Mouse (Mus musculus) forebrain, embryonic 11.5 days (tissue): ENCODE results near the gene Cit. TPM values are rescaled to one million over a fixed set of nuclear protein-coding genes. Genes with fewer than 3 reads are reported as not detected.

Experiments used
- ATAC-seq: fragments of 200-750 bp; cut with Nextera tagmentation; replicated peaks from 2 replicates; pipeline ENCODE4 v1.8.0; 2017; ENCODE audit warnings: moderate TSS enrichment; ENCODE audit not compliant: low FRiP score
- DNase-seq: peaks from one replicate; pipeline ENCODE4 v3.0.0-alpha.2; 2017; ENCODE audit warnings: low spot score
- H3K27ac ChIP-seq: fragments of 300-500 bp; sonication (generic); 2 replicates; pipeline ENCODE4 v1.5.1; 2014; ENCODE audit warnings: low read depth, low read length
- H3K27me3 ChIP-seq: fragments of 300-500 bp; sonication (generic); 2 replicates; pipeline ENCODE4 v1.6.1; 2014; ENCODE audit warnings: mild to moderate bottlenecking, low read length, mixed read lengths; ENCODE audit not compliant: control insufficient read depth, insufficient read depth
- H3K36me3 ChIP-seq: fragments of 300-500 bp; sonication (generic); 2 replicates; pipeline ENCODE4 v1.6.1; 2014; ENCODE audit warnings: mild to moderate bottlenecking, low read length, moderate library complexity, mixed read lengths; ENCODE audit not compliant: control insufficient read depth, insufficient read depth
- H3K4me1 ChIP-seq: fragments of 300-500 bp; sonication (generic); replicated peaks from 2 replicates; pipeline ENCODE4 v1.6.1; 2014; ENCODE audit warnings: low read length, mixed read lengths; ENCODE audit not compliant: control insufficient read depth, insufficient read depth
- H3K4me2 ChIP-seq: fragments of 300-500 bp; sonication (generic); 2 replicates; pipeline ENCODE4 v1.6.1; 2014; ENCODE audit warnings: low read depth, mild to moderate bottlenecking, low read length, moderate library complexity, mixed read lengths; ENCODE audit not compliant: severe bottlenecking
- H3K4me3 ChIP-seq: fragments of 300-500 bp; sonication (generic); 2 replicates; pipeline ENCODE4 v1.5.1; 2014; ENCODE audit warnings: low read depth, low read length
- H3K9ac ChIP-seq: fragments of 300-500 bp; sonication (generic); 2 replicates; pipeline ENCODE4 v1.6.1; 2014; ENCODE audit warnings: low read length
- H3K9me3 ChIP-seq: fragments of 300-500 bp; sonication (generic); 2 replicates; pipeline ENCODE4 v1.6.1; 2016; ENCODE audit warnings: low read length, mixed read lengths; ENCODE audit not compliant: control insufficient read depth
- WGBS: fragments of 180-500 bp; shearing (Covaris S2); extraction: QIAGEN DNeasy Blood & Tissue Kit; methylation state at CpG from one replicate; pipeline ENCODE4 v1.1.7; 2014; 5-methylcytosine and 5-hydroxymethylcytosine counted together
- polyA plus RNA-seq: library from polyadenylated mRNA; unstranded; fragments of >200 nt; fragmentation: Nextera tagmentation; extraction: Ambion mirVana; gene quantifications from 2 replicates; pipeline ENCODE4 v1.2.1, GENCODE M21; 2014

Gene Cit
- polyA plus RNA-seq, 1 experiment from 2014 or later: 48.9 TPM

GRCm38 (mm10) chr5:115950936-115951335, 105.9 kb downstream of the Cit start:
- Histone ChIP-seq H3K4me2 (no peak overlapping the region), H3K9ac (no peak overlapping the region), H3K36me3 (peaks cover 16% of the 10 kb centered on the region), H3K27ac (no peak overlapping the region), H3K9me3 (no peaks in the 10 kb centered on the region; the same call in 1 of the 2 replicates), H3K27me3 (no peaks in the 10 kb centered on the region), H3K4me1 (no peaks in the 10 kb centered on the region), H3K4me3 (no peak overlapping the region)
- no peak for DNase-seq
- WGBS: 87% methylated on average over 7 of the region's 7 CpGs
- ATAC-seq: no peak

- Histone ChIP-seq H3K27ac (no peak overlapping the region), H3K36me3 (peaks cover 18% of the 10 kb centered on the region), H3K27me3 (no peaks in the 10 kb centered on the region), H3K4me3 (no peak overlapping the region), H3K9me3 (no peaks in the 10 kb centered on the region; the same call in 1 of the 2 replicates), H3K4me1 (no peaks in the 10 kb centered on the region), H3K9ac (no peak overlapping the region), H3K4me2 (no peak overlapping the region)
- ATAC-seq (no peak), DNase-seq (no peak)
- 97% methylated on average over 6 of the region's 6 CpGs for WGBS
These were observed 108.1 kb downstream of the Cit start for GRCm38 (mm10) chr5:115953173-115953572.

DNA sequence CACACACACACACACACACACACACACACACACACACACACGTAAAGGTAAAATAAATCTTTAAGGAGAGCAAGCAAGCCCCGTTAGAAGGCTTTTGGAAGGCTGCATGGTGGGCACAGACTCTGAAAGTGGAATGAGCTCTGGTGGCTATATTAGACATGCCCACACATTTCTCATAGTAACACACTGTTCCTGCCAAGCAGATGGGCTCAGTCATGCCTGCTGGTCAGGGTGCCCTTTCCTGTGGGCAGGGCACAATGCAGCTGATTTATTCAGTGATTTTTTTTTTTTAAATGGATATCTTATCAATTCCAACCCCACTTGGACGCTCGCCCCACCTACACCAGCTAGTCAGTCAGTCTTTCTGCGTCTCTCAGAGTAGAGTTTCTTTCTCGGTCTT, 109.0 kb downstream of the Cit start:
- Histone ChIP-seq H3K9ac (no peak overlapping the region), H3K27me3 (no peaks in the 10 kb centered on the region), H3K4me2 (no peak overlapping the region), H3K36me3 (peaks cover 18% of the 10 kb centered on the region), H3K4me1 (no peaks in the 10 kb centered on the region), H3K27ac (no peak overlapping the region), H3K4me3 (no peak overlapping the region), H3K9me3 (no peaks in the 10 kb centered on the region; the same call in 1 of the 2 replicates)
- DNase-seq (no peak), ATAC-seq (no peak)
- WGBS: 95% methylated on average over 6 of the region's 6 CpGs

DNA sequence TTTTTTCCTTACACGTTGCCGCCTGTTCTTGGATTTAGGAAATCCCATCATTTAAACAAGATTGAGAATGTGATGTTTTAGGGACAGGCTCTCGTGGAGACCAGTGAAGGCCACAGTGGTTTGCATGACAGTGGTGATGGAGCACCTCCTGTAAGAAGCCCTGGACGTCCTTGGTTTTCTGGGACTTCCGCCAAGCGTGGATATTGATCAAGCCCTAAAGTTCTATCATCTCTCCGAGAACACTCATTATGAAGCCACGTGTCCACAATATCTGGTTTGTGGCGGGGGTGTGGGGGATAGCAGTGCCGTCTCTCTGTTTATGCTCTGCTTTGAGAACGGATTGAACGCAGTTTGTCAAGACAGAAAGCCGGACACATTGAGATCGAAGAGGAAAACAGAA, 109.5 kb downstream of the Cit start:
- no peaks in the 10 kb centered on the region for H3K27me3 ChIP-seq
- H3K4me1 ChIP-seq: no peaks in the 10 kb centered on the region
- no peak overlapping the region for H3K9ac ChIP-seq
- no peak overlapping the region for H3K4me3 ChIP-seq
- DNase-seq: no peak
- WGBS: 97% methylated on average over 14 of the region's 14 CpGs
- ATAC-seq: no peak
- H3K36me3 ChIP-seq: peaks cover 18% of the 10 kb centered on the region
- no peaks in the 10 kb centered on the region; the same call in 1 of the 2 replicates for H3K9me3 ChIP-seq
- H3K4me2 ChIP-seq: no peak overlapping the region
- no peak overlapping the region for H3K27ac ChIP-seq

GRCm38 (mm10) chr5:115955131-115955530, 110.1 kb downstream of the Cit start:
- H3K27me3 ChIP-seq: no peaks in the 10 kb centered on the region
- H3K4me2 ChIP-seq: no peak overlapping the region
- ATAC-seq (no peak), DNase-seq (no peak)
- H3K4me3 ChIP-seq: no peak overlapping the region
- H3K4me1 ChIP-seq: no peaks in the 10 kb centered on the region
- 95% methylated on average over 14 of the region's 14 CpGs for WGBS
- H3K27ac ChIP-seq: no peak overlapping the region
- H3K36me3 ChIP-seq: peaks cover 18% of the 10 kb centered on the region
- H3K9me3 ChIP-seq: no peaks in the 10 kb centered on the region; the same call in 1 of the 2 replicates
- H3K9ac ChIP-seq: no peak overlapping the region

DNA sequence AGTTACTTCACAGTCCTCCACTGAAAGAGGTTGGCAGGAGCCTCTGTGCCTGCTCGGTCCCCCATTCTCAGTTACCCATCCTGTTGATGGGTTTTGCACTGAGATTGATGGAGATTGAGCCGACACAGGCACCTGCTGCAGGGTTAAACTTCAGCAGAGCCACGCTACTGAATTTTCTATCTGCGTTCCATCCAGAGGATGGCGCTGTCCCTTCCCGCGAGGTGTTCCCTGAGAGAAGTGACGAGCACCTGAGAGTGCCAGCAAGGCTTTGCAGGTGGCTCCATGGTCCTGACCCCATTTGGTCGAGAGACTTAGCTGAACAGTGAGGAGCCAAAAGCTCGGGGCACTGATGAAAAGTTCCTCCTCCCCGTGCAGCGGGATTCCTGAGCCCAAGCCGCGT, 111.0 kb downstream of the Cit start:
- H3K36me3 ChIP-seq: peaks cover 18% of the 10 kb centered on the region

GRCm38 (mm10) chr5:115957177-115957576, 112.1 kb downstream of the Cit start:
- ATAC-seq: no peak
- DNase-seq: no peak
- Histone ChIP-seq H3K4me2 (no peak overlapping the region), H3K4me1 (no peaks in the 10 kb centered on the region), H3K9ac (no peak overlapping the region), H3K4me3 (no peak overlapping the region), H3K36me3 (peaks cover 18% of the 10 kb centered on the region), H3K9me3 (no peaks in the 10 kb centered on the region; the same call in 1 of the 2 replicates), H3K27ac (no peak overlapping the region), H3K27me3 (no peaks in the 10 kb centered on the region)
- 98% methylated on average over 6 of the region's 6 CpGs for WGBS

More for the DNA sequence above, 111.0 kb downstream of the Cit start:
- Histone ChIP-seq H3K27ac (no peak overlapping the region), H3K27me3 (no peaks in the 10 kb centered on the region), H3K9ac (no peak overlapping the region), H3K9me3 (no peaks in the 10 kb centered on the region; the same call in 1 of the 2 replicates), H3K4me3 (no peak overlapping the region), H3K4me2 (no peak overlapping the region), H3K4me1 (no peaks in the 10 kb centered on the region)
- DNase-seq (no peak), ATAC-seq (no peak)
- whole genome bisulfite sequencing: 96% methylated on average over 14 of the region's 14 CpGs

- WGBS: 94% methylated on average over 1 of the region's 1 CpGs
- ATAC-seq: no peak
- Histone ChIP-seq H3K4me2 (no peak overlapping the region), H3K4me1 (no peaks in the 10 kb centered on the region), H3K27ac (no peak overlapping the region), H3K27me3 (no peaks in the 10 kb centered on the region), H3K9ac (no peak overlapping the region), H3K4me3 (no peak overlapping the region), H3K36me3 (peaks cover 9% of the 10 kb centered on the region), H3K9me3 (no peaks in the 10 kb centered on the region; the same call in 1 of the 2 replicates)
- DNase-seq: no peak
These were observed 113.3 kb downstream of the Cit start for GRCm38 (mm10) chr5:115958344-115958743.

DNA sequence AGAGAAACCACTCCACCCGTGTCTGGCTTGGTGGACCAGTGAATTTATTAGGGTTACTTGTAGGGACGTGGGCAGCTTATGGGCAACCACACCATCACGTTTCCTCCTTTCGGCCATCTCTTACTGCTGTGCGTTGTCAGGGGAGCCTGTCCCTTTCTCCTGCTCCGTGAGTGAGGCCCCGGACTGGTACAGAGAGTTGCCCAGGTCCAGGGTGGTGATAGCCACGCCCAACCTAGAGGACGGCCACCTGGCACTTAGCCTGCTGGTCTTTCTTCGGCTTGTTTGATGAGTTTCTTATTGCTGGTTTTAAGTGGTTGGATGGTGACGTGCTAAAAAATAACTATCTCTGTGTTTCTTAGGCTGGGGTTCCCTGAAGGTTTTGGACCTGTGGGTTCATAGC, 113.7 kb downstream of the Cit start:
- no peaks in the 10 kb centered on the region for H3K4me1 ChIP-seq
- DNase-seq (no peak), ATAC-seq (no peak)
- WGBS: 93% methylated on average over 11 of the region's 11 CpGs
- H3K27ac ChIP-seq: no peak overlapping the region
- no peak overlapping the region for H3K4me3 ChIP-seq
- H3K27me3 ChIP-seq: no peaks in the 10 kb centered on the region
- no peak overlapping the region for H3K4me2 ChIP-seq
- no peaks in the 10 kb centered on the region; the same call in 1 of the 2 replicates for H3K9me3 ChIP-seq
- H3K9ac ChIP-seq: no peak overlapping the region
- peaks cover 4% of the 10 kb centered on the region for H3K36me3 ChIP-seq
